Mouse (Mus musculus): Measurements from ENCODE around the gene Mest.

The Mest gene

DNA sequence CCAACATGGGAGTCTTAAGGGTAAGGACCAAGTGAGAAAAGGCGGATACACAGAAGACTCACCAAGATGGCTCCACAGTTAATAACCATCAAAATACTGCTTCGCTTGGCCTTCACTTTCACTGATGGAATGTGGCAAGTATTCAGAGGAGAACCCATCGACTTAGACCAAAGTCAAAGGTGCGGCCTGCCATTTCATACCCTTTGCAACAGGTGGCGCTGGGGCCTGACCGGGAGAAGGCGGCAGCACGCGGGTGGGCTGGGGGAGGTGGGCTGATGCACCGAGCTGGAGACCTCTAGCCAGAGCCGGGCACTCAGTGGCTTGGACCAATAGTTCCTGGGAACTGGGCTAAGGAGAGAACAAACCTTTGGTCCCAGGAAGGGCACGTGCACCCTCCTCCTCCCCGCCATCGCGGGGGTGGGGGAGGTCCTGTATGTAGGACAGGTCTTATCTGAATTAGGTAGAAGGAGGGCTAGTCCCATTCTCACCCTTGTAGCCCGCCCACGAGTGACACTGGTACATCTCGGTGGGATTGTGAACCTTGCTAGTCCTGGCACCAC is 9.3 kb downstream of the Mest start:
- TF ChIP-seq NANOG (IDR thresholded peaks at IDR 0.05; ENCODE audit: borderline replicate concordance, low read length) (no peak), CTCF (conservative IDR thresholded peaks at IDR 0.05; ENCODE audit: low read length) (no peak; the same call in 1 of the 2 replicates), POU5F1 (IDR thresholded peaks at IDR 0.05; ENCODE audit: borderline replicate concordance, low read length) (no peak)
- H3K36me3 ChIP-seq (ENCODE audit: insufficient read depth, low read length): no peaks in the 10 kb centered on the region
- H3K4me1 ChIP-seq (replicated peaks; ENCODE audit: low read depth, low read length): no peaks in the 10 kb centered on the region
- no peaks in the 10 kb centered on the region for H3K27me3 ChIP-seq (ENCODE audit: insufficient read depth, low read length)
- peak overlapping the region; percentile 57 for H3K4me3 ChIP-seq (replicated peaks; ENCODE audit: low read length)
- H3K9me3 ChIP-seq (ENCODE audit: low read length): peaks cover 70% of the 10 kb centered on the region

- Histone ChIP-seq H3K4me1 (replicated peaks; ENCODE audit: low read depth, low read length) (no peaks in the 10 kb centered on the region), H3K4me3 (replicated peaks; ENCODE audit: low read length) (no peak overlapping the region), H3K36me3 (ENCODE audit: insufficient read depth, low read length) (no peaks in the 10 kb centered on the region), H3K27me3 (ENCODE audit: insufficient read depth, low read length) (no peaks in the 10 kb centered on the region), H3K9me3 (ENCODE audit: low read length) (peaks cover 86% of the 10 kb centered on the region)
- TF ChIP-seq CTCF (conservative IDR thresholded peaks at IDR 0.05; ENCODE audit: low read length): no peak
- no peak for TF ChIP-seq POU5F1 (IDR thresholded peaks at IDR 0.05; ENCODE audit: borderline replicate concordance, low read length)
- no peak for TF ChIP-seq NANOG (IDR thresholded peaks at IDR 0.05; ENCODE audit: borderline replicate concordance, low read length)
Measured at GRCm38 (mm10) chr6:30734465-30734864, 11.1 kb downstream of the Mest start.

DNA sequence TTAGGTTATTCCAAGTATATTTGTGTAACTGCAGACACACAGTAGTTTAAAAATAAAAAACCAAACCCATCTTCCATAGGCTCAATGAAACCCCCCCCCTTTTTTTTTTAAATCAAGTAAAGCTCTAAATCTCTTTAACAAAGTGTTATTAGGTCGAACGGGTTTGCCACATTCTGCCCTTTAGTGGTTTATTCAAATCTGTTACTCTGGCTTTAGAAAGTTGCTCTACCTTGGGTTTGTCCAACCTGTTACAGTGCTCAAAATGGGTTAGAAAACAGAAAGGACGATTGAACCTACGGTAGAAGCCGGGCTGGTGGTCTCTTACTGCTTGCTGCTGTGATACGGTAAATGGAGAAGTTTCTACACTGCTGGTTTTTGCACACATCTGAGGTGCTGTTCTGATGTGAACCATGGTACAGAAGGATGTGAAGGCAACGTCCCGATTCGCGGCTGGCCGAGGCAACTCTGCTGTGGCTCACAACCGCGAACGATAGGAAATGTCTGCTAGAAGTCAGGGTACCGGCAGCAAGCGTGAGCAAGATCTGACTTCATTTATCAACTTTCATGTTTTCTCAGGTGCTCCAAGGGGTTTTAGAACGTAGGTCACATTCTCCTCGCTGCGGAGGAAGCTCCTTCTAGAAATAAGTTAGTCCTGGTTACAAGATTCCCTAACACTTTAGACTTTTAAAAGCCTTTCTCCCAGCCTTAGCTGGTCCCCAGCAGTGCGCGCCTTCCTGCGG is 11.8 kb downstream of the Mest start:
- H3K4me3 ChIP-seq (replicated peaks; ENCODE audit: low read length): no peak overlapping the region
- no peaks in the 10 kb centered on the region for H3K27me3 ChIP-seq (ENCODE audit: insufficient read depth, low read length)
- peaks cover 93% of the 10 kb centered on the region for H3K9me3 ChIP-seq (ENCODE audit: low read length)
- TF ChIP-seq POU5F1 (IDR thresholded peaks at IDR 0.05; ENCODE audit: borderline replicate concordance, low read length) (no peak), CTCF (conservative IDR thresholded peaks at IDR 0.05; ENCODE audit: low read length) (no peak), NANOG (IDR thresholded peaks at IDR 0.05; ENCODE audit: borderline replicate concordance, low read length) (no peak)
- H3K4me1 ChIP-seq (replicated peaks; ENCODE audit: low read depth, low read length): no peaks in the 10 kb centered on the region
- peaks cover 2% of the 10 kb centered on the region; the same call in 1 of the 2 replicates for H3K36me3 ChIP-seq (ENCODE audit: insufficient read depth, low read length)

DNA sequence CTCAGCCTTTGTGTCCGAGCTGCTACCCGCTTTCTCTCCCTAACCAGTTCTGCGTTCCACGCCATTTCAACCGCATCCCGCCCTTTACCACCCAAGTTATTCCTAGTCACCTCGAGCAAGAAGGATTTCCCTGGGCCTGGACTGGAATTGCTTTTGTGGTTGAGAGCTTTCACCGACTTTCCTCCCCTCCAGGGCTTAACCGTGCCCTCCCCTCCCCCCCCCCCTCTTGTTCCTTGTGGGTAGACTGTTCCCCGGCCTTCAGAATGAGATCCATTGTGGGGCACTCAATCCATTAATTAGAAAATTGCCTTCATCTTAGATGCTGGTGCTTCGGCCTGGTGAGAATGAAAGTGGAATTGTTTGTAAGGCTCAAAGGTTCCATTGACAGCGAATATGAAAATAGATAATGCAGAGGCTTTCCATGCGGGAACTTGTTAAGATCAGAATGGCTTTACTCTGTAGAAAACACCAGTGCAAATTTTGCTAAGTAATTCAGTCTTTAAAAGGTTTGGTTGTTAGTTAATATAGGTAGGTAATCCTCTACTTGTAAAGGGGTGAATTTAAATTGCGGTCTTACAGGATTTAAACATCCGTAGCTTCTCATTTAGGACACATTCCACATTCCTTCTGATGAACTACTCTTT is 12.5 kb downstream of the Mest start:
- Histone ChIP-seq H3K27me3 (ENCODE audit: insufficient read depth, low read length) (no peaks in the 10 kb centered on the region), H3K36me3 (ENCODE audit: insufficient read depth, low read length) (peaks cover 2% of the 10 kb centered on the region; the same call in 1 of the 2 replicates), H3K4me3 (replicated peaks; ENCODE audit: low read length) (no peak overlapping the region), H3K9me3 (ENCODE audit: low read length) (peaks cover 94% of the 10 kb centered on the region), H3K4me1 (replicated peaks; ENCODE audit: low read depth, low read length) (no peaks in the 10 kb centered on the region)
- no peak for TF ChIP-seq CTCF (conservative IDR thresholded peaks at IDR 0.05; ENCODE audit: low read length)
- TF ChIP-seq NANOG (IDR thresholded peaks at IDR 0.05; ENCODE audit: borderline replicate concordance, low read length): no peak
- TF ChIP-seq POU5F1 (IDR thresholded peaks at IDR 0.05; ENCODE audit: borderline replicate concordance, low read length): no peak

DNA sequence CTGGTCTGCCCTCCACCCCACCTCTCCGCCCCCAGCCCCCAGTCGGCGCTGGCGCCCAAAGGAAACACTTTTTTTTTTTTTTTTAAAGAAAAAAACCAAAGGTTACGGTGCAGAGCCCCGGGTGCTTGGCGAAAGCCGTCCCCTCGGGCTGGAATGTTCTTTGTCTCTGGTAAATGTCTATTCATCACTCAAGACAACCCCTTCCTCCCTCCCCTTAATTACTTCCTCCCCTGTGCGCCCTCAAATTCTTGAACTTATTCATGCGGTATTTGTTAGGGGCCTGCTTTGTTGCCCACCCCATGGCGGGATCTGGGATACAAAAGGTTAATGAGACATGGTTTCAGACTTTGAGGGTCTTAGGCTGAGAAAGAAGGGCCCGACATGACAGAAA is 13.0 kb downstream of the Mest start:
- H3K36me3 ChIP-seq (ENCODE audit: insufficient read depth, low read length): peaks cover 2% of the 10 kb centered on the region; the same call in 1 of the 2 replicates
- H3K27me3 ChIP-seq (ENCODE audit: insufficient read depth, low read length): no peaks in the 10 kb centered on the region
- TF ChIP-seq CTCF (conservative IDR thresholded peaks at IDR 0.05; ENCODE audit: low read length) (no peak), POU5F1 (IDR thresholded peaks at IDR 0.05; ENCODE audit: borderline replicate concordance, low read length) (no peak), NANOG (IDR thresholded peaks at IDR 0.05; ENCODE audit: borderline replicate concordance, low read length) (no peak)
- peaks cover 95% of the 10 kb centered on the region for H3K9me3 ChIP-seq (ENCODE audit: low read length)
- no peak overlapping the region for H3K4me3 ChIP-seq (replicated peaks; ENCODE audit: low read length)
- H3K4me1 ChIP-seq (replicated peaks; ENCODE audit: low read depth, low read length): no peaks in the 10 kb centered on the region

GRCm38 (mm10) chr6:30736864-30737547 is 13.7 kb downstream of the Mest start:
- H3K27me3 ChIP-seq (ENCODE audit: insufficient read depth, low read length): no peaks in the 10 kb centered on the region
- H3K9me3 ChIP-seq (ENCODE audit: low read length): peaks cover 92% of the 10 kb centered on the region
- peaks cover 2% of the 10 kb centered on the region; the same call in 1 of the 2 replicates for H3K36me3 ChIP-seq (ENCODE audit: insufficient read depth, low read length)
- no peaks in the 10 kb centered on the region for H3K4me1 ChIP-seq (replicated peaks; ENCODE audit: low read depth, low read length)
- H3K4me3 ChIP-seq (replicated peaks; ENCODE audit: low read length): 0 out of 2 replicates have a peak overlapping the region, but pooled peaks have one; percentile 17
- TF ChIP-seq CTCF (conservative IDR thresholded peaks at IDR 0.05; ENCODE audit: low read length): no peak
- no peak for TF ChIP-seq POU5F1 (IDR thresholded peaks at IDR 0.05; ENCODE audit: borderline replicate concordance, low read length)
- TF ChIP-seq NANOG (IDR thresholded peaks at IDR 0.05; ENCODE audit: borderline replicate concordance, low read length): no peak

- Histone ChIP-seq H3K9me3 (ENCODE audit: low read length) (peaks cover 84% of the 10 kb centered on the region), H3K36me3 (ENCODE audit: insufficient read depth, low read length) (peaks cover 2% of the 10 kb centered on the region; the same call in 1 of the 2 replicates), H3K27me3 (ENCODE audit: insufficient read depth, low read length) (no peaks in the 10 kb centered on the region), H3K4me1 (replicated peaks; ENCODE audit: low read depth, low read length) (0 out of 2 replicates have a peak, but pooled peaks cover 3% of the 10 kb centered on the region), H3K4me3 (replicated peaks; ENCODE audit: low read length) (peak overlapping the region; percentile 43)
- no peak for TF ChIP-seq CTCF (conservative IDR thresholded peaks at IDR 0.05; ENCODE audit: low read length)
- no peak for TF ChIP-seq POU5F1 (IDR thresholded peaks at IDR 0.05; ENCODE audit: borderline replicate concordance, low read length)
- no peak for TF ChIP-seq NANOG (IDR thresholded peaks at IDR 0.05; ENCODE audit: borderline replicate concordance, low read length)
Measured at GRCm38 (mm10) chr6:30737548-30738463, 14.5 kb downstream of the Mest start.
